Mouse (Mus musculus): ENCODE measurements around the gene Dlk1.

GRCm38 (mm10) chr12:109508495-109509454, 56.2 kb downstream of the Dlk1 start:
- TF ChIP-seq CTCF (IDR thresholded peaks at IDR 0.05; ENCODE audit: borderline replicate concordance, control insufficient read depth, extremely low read depth, insufficient read depth, low read length, poor library complexity) = no peak
- TF ChIP-seq POLR2A (IDR thresholded peaks at IDR 0.05; ENCODE audit: control insufficient read depth, extremely low read depth, insufficient read depth, low read length, poor library complexity) = no peak

Measured in thymus, adult 2 months (tissue).